Mouse (Mus musculus) kidney, adult 18-20 months (tissue): ENCODE measurements around the gene Nxf1.

Experiments used
- DNase-seq: peaks from one replicate; pipeline ENCODE4 v3.0.0; 2021

Gene Nxf1

DNA sequence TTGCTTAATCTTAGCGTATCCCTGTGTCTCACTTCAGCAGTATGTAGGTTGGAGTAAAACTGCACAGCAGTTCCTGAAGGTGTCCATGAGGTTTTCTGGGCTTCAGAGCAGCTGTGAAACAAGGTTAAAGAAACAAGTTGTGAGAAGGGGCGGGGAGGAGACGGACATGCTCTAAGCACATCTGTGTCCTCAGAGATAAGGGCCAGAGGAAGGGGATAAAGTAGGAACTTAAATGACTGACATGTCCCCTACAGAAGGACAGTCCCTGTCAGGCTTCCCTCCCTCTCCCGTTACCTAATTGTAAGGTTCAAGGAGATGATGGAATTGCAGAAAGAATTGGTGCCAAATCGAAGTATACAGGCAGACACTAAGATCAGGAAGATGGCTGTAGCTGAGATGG is 16.1 kb downstream of the Nxf1 start:
- no peak for DNase-seq

DNA sequence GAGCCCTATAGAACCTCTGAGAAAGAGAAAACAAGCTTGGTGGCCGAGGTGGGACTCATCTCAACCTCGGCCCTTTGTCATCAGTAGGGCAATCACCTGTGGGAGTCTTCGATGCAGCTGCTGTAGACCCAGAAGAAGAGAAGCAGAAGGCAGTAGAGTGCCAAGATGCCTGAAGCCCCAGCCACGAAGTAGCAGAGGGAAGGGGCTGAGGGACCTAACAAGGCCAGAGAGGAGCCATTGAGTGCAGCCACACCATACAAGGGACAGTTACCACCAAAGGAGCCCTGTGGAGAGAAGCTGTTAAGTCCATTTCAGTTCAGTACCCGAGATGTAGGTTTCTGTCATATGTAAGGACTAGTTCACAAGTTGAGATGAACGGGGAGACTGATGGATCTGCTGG is 16.5 kb downstream of the Nxf1 start:
- no peak for DNase-seq

GRCm38 (mm10) chr19:8774086-8774835 is 17.4 kb downstream of the Nxf1 start, which contains the start of gene Tmem179b:
Gene Tmem179b (minus strand): TSS chr19:8774467.
- peak; percentile 98 for DNase-seq

- DNase-seq = no peak
Measured at GRCm38 (mm10) chr19:8774951-8775421, 18.1 kb downstream of the Nxf1 start.

GRCm38 (mm10) chr19:8786008-8786781 is 29.3 kb downstream of the Nxf1 start, which contains the start of gene Taf6l:
Gene Taf6l (minus strand): TSS chr19:8786417.
- DNase-seq = peak; percentile 92

- no peak for DNase-seq
Measured at GRCm38 (mm10) chr19:8788521-8788920, 31.6 kb downstream of the Nxf1 start.

DNA sequence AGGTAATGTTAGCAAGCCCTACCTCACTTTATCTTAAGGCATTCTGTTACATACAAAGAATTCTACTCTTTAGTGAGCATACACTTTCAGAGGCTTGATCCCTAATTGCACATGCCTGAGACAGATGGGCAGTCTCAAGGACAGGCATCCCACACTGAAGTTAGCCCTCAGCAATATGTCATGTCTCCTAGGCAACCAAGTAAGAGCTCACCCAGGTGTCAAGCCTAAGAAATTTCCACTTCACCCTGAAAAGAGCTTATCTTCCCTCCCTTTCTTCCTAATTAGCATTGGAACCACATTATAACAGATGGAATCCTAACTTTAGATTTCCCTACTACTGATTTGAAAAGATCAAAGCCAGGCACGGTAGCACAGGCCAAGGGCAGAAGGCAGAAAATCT is 32.3 kb downstream of the Nxf1 start:
- DNase-seq = no peak

DNA sequence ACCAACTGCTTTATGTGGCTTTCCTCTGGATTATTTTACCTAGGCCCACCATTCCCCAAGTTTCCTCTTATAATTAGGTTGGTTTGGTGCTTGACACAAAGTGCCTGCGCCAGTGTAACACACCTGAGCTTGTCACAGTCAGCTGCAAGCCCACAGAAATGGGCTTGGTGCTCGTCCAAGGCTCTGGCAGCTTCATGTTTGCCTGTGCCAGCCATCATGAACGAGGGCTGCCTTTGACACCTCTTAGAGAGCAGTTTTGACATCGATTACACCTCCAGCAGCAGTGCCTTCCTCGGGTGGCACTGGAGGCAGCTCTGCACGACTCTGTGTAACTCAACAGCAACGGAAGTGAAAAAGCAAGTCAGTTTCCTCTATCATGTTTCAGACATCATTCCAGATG is 33.3 kb downstream of the Nxf1 start:
- no peak for DNase-seq

- peak; percentile 90 for DNase-seq
Measured at GRCm38 (mm10) chr19:8798264-8798946, 41.5 kb downstream of the Nxf1 start, which contains the start of gene Polr2g. Gene Polr2g (minus strand): TSS chr19:8798577.

GRCm38 (mm10) chr19:8798947-8799315 is 42.1 kb downstream of the Nxf1 start:
- DNase-seq = no peak

DNA sequence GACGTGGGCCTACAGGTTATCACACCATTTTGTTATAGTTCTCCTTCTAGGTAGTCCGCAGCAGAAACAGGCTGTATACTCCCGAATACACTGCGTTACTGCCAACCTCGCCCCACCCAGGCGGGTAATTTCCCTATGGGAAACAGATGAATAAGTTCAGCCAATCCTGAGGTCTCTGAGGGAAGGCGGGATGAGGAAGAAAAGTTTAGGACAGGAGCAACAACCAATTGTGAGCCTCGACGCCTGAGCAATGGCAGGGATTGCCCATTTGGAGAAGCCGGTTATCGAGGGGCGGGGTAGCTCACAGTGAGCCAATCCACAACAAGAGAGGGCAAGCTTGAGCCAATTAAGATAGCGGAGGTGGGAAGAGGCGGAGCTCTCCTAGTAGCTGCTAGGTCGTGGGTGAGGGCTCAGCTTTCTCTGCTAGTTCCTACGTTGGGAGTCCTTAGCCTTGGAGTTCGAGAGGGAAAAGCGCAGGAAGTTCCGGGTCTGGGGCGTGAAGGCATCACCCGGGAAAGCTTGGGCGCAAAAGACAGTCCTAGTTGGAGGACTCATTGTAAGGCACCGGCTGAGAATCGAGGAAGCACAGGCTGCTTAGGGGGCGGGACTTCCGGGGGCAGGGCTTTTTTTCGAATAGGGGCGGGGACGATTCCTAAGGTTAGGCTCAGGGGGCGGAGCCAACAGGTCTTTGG is 45.4 kb downstream of the Nxf1 start, which contains the start of gene Zbtb3:
Zbtb3 (plus strand) TSS at position 426 of the 692 bp plus-strand sequence.
- DNase-seq = peak; percentile 93

DNA sequence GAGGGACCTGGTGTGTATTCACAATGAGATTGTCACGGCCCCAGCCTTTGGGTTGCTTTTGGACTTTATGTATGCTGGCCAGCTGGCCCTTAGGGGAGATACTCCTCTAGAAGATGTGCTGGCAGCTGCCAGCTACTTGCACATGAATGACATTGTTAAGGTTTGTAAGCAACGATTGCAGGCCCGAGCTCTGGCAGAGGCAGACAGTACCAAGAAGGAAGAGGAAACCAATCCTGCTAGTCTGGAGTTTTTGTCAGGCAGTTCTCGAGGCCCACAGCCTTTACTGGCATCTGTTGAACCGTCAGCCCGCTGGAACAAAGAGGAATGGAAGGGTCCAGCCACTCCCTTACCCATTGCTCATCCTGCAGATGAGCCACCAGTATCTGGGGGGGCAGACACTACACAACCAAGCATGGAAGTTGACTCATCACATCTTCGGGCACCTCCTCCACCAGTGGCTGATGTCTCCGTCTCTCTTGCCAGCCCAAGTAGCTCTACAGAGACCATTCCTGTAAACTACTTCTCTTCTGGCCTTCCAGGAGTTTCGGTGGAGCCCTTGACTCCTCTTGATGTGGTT is 46.4 kb downstream of the Nxf1 start:
- DNase-seq = no peak

DNA sequence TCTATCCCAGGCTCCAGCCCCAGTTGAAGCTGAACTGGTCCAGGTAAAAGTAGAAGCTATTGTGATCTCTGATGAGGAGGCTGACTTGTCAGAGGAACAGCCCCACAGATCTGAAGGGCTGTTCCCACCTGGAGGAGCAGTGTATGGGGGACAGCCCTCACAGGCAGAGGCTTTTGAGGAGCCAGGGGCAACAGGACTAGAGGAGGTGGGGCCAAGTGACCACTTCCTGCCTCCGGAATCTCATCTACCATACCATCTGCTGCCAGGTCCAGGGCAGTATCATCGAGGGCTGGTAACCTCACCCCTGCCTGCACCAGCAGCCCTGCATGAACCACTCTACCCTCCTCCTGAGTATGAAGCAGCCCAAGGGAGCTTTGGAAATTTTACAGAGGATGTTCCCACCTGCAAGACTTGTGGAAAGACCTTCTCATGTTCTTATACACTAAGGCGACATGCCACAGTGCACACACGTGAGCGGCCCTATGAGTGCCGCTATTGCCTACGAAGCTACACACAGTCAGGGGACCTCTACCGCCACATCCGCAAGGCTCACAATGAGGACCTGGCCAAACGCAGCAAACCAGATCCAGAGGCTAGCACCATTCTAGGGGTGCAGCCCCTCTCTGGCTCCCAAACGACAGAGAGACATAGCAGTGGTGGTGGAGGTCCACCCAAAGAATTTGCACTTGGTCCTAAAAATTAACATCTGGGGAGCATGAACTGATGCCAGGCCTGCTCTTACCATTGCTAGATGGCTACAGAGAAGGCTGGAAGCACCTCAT is 47.2 kb downstream of the Nxf1 start:
- DNase-seq = no peak

DNA sequence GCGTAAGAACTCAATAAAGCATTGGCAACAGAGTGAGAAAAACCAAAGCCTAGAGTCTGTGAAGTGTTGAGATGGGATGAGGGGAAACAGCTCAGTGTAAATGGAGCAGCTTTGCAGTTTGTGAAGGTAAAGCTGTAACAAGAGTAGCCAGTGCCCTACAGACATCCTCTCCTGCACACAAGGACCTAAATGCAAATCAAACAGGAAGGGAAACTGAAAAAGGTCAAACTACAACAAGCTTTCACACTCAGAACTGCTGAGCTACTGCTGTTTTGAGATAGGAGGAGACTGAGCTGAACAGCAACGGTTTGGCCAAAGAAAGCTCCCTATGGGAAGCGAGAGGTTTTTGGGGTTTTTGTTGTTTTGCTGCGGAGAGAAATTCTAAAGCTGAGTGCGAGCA is 49.9 kb downstream of the Nxf1 start:
- DNase-seq = no peak

- no peak for DNase-seq
Measured at GRCm38 (mm10) chr19:8815812-8816211, 58.9 kb downstream of the Nxf1 start.

GRCm38 (mm10) chr19:8817001-8817400 is 60.1 kb downstream of the Nxf1 start:
- no peak for DNase-seq

- no peak for DNase-seq
Measured at GRCm38 (mm10) chr19:8818301-8818798, 61.5 kb downstream of the Nxf1 start.

GRCm38 (mm10) chr19:8818801-8819595 is 62.1 kb downstream of the Nxf1 start, which contains the start of gene Ttc9c:
Gene Ttc9c (minus strand): TSS chr19:8819333.
- DNase-seq = peak; percentile 95

- peak; percentile 97 for DNase-seq
Measured at GRCm38 (mm10) chr19:8819596-8820423, 62.9 kb downstream of the Nxf1 start, which contains the start of gene Hnrnpul2. Gene Hnrnpul2 (plus strand): TSS chr19:8820010.
